Mouse (Mus musculus): ENCODE results near the gene Slc9a3r1. TPM values are rescaled to one million over a fixed set of nuclear protein-coding genes. Genes with fewer than 3 reads are reported as not detected.

Slc9a3r1 gene
- polyA plus RNA-seq, 1 experiment = 60.1 TPM

GRCm38 (mm10) chr11:115228430-115228829 is 65.3 kb downstream of the Slc9a3r1 start:
- Histone ChIP-seq H3K4me3 (replicated peaks; ENCODE audit: extremely low read depth, low read depth, low read length) (no peak overlapping the region), H3K4me1 (ENCODE audit: control insufficient read depth, insufficient read depth, low read length) (peaks cover 12% of the 10 kb centered on the region)
- DNase-seq = no peak
- TF ChIP-seq POLR2A (IDR thresholded peaks at IDR 0.05; ENCODE audit: borderline replicate concordance, extremely low read depth, low read depth, low read length) (no peak), CTCF (IDR thresholded peaks at IDR 0.05; ENCODE audit: insufficient read depth, low read length) (no peak)
- 66% methylated on average over 7 of the region's 7 CpGs for WGBS

GRCm38 (mm10) chr11:115229021-115229930 is 66.1 kb downstream of the Slc9a3r1 start:
- Histone ChIP-seq H3K4me1 (ENCODE audit: control insufficient read depth, insufficient read depth, low read length) (peaks cover 5% of the 10 kb centered on the region), H3K4me3 (replicated peaks; ENCODE audit: extremely low read depth, low read depth, low read length) (no peak overlapping the region)
- DNase-seq = no peak
- no peak for TF ChIP-seq CTCF (IDR thresholded peaks at IDR 0.05; ENCODE audit: insufficient read depth, low read length)
- TF ChIP-seq POLR2A (IDR thresholded peaks at IDR 0.05; ENCODE audit: borderline replicate concordance, extremely low read depth, low read depth, low read length) = no peak
- WGBS = 62% methylated on average over 15 of the region's 15 CpGs

Other genes with a start within 250 kb of the Slc9a3r1 start
- 2.4 and 5.4 TPM in 2 replicates for gene Cd300lb, start 229.0 kb upstream of the Slc9a3r1 start, polyA plus RNA-seq (2012; rRNA removed)
- gene Cd300c, start 194.2 kb upstream of the Slc9a3r1 start, polyA plus RNA-seq (2012; rRNA removed) = 0.68 and 1.2 TPM in 2 replicates
- gene Cd300ld, start 173.4 kb upstream of the Slc9a3r1 start, polyA plus RNA-seq (2012; rRNA removed) = 2.9 and 5.4 TPM in 2 replicates
- 15.5 and 24.6 TPM in 2 replicates for gene Cd300c2, start 161.5 kb upstream of the Slc9a3r1 start, polyA plus RNA-seq (2012; rRNA removed)
- 0.18 and 0.32 TPM in 2 replicates for gene Cd300ld2, start 147.1 kb upstream of the Slc9a3r1 start, polyA plus RNA-seq (2012; rRNA removed)
- 0.43 and 0.77 TPM in 2 replicates for gene Cd300ld4, start 136.3 kb upstream of the Slc9a3r1 start, polyA plus RNA-seq (2012; rRNA removed)
- gene Cd300ld5, start 125.6 kb upstream of the Slc9a3r1 start, polyA plus RNA-seq (2012; rRNA removed) = 2.2 and 2.3 TPM in 2 replicates
- 18.6 and 25.0 TPM in 2 replicates for gene Cd300ld3, start 114.9 kb upstream of the Slc9a3r1 start, polyA plus RNA-seq (2012; rRNA removed)
- gene Cd300e, start 101.2 kb upstream of the Slc9a3r1 start, polyA plus RNA-seq (2012; rRNA removed) = 2.1 and 2.6 TPM in 2 replicates
- 0.58 and 1.1 TPM in 2 replicates for gene Rab37, start 71.9 kb upstream of the Slc9a3r1 start, polyA plus RNA-seq (2012; rRNA removed)
- gene Cd300lf, start 29.3 kb upstream of the Slc9a3r1 start, polyA plus RNA-seq (2012; rRNA removed) = 12.2 and 20.6 TPM in 2 replicates
- 19.1 and 21.6 TPM in 2 replicates for gene Tmem104, start 24.1 kb downstream of the Slc9a3r1 start, polyA plus RNA-seq (2012; rRNA removed)
- 18.8 and 26.4 TPM in 2 replicates for gene Nat9, start 24.5 kb downstream of the Slc9a3r1 start, polyA plus RNA-seq (2012; rRNA removed)
- gene Grin2c, start 103.9 kb downstream of the Slc9a3r1 start, polyA plus RNA-seq (2012; rRNA removed) = 4.8 and 6.5 TPM in 2 replicates
- 11.1 and 13.0 TPM in 2 replicates for gene Fdxr, start 113.7 kb downstream of the Slc9a3r1 start, polyA plus RNA-seq (2012; rRNA removed)
- 2.8 and 3.8 TPM in 2 replicates for gene Fads6, start 134.3 kb downstream of the Slc9a3r1 start, polyA plus RNA-seq (2012; rRNA removed)
- 8.3 TPM in 1 of 2 replicates, not detected in the other for gene Otop2, start 143.8 kb downstream of the Slc9a3r1 start, polyA plus RNA-seq (2012; rRNA removed)
- gene Ush1g, start 158.7 kb downstream of the Slc9a3r1 start, polyA plus RNA-seq (2012; rRNA removed) = 0.11 and 0.17 TPM in 2 replicates
- gene Otop3, start 171.4 kb downstream of the Slc9a3r1 start, polyA plus RNA-seq (2012; rRNA removed) = 0.05 and 7.8 TPM in 2 replicates
- gene Hid1, start 204.4 kb downstream of the Slc9a3r1 start, polyA plus RNA-seq (2012; rRNA removed) = 43.3 and 45.0 TPM in 2 replicates
- gene Cdr2l, start 218.6 kb downstream of the Slc9a3r1 start, polyA plus RNA-seq (2012; rRNA removed) = 29.1 and 33.8 TPM in 2 replicates
- gene Mrpl58, start 240.4 kb downstream of the Slc9a3r1 start, polyA plus RNA-seq (2012; rRNA removed) = 52.3 and 80.8 TPM in 2 replicates

Measured in lung, adult 2 months (tissue).